Mouse (Mus musculus): ENCODE measurements at regions not wholly inside any gene's neighbourhood (a gene's known extent, or its start where the extent isn't known, plus 50 kb on each side); places are given as distances from the start of the nearest gene placed in this dataset.

- TF ChIP-seq POLR2A (IDR thresholded peaks at IDR 0.05; ENCODE audit: low read depth, low read length) (no peak), CTCF (IDR thresholded peaks at IDR 0.05; ENCODE audit: extremely low read depth, insufficient read length, insufficient replicate concordance, low read depth, low read length) (no peak)
Observed at GRCm38 (mm10) chr16:76685562-76685961, 311.9 kb upstream of the Nrip1 start.
